Mouse (Mus musculus) neutrophil, adult 83 days (primary cell): ENCODE data around the gene Gm7138. TPM values are rescaled to one million over a fixed set of nuclear protein-coding genes. Genes with fewer than 3 reads are reported as not detected.

Source experiments
- total RNA-seq, 2 experiments: library from RNA; stranded (reverse); gene quantifications; one replicate each; pipeline ENCODE4 v1.2.4; 2023

Gm7138 gene
- not detected for total RNA-seq

GRCm38 (mm10) chr10:77776844-77777243 lies at the start of gene Gm7138:
Gm7138 (minus strand) TSS chr10:77776944.

GRCm38 (mm10) chr10:77814382-77814781 lies 37.6 kb upstream of the Gm7138 start, which contains the start of gene Gm2696:
Gm2696 (plus strand) TSS chr10:77814682.

GRCm38 (mm10) chr10:77811743-77812142 lies 35.0 kb upstream of the Gm7138 start, which contains the start of gene Gm9507:
Gm9507 (minus strand) TSS chr10:77811843.

GRCm38 (mm10) chr10:77798921-77799508 lies 22.3 kb upstream of the Gm7138 start, which contains the start of gene Gm19668:
Gm19668 (minus strand) TSS chr10:77799133.

GRCm38 (mm10) chr10:77794976-77795375 lies 18.2 kb upstream of the Gm7138 start, which contains the start of gene Gm9639:
Gm9639 (minus strand) TSS chr10:77795076.

GRCm38 (mm10) chr10:77787876-77788275 lies 11.1 kb upstream of the Gm7138 start, which contains the start of gene Gm7137:
Gm7137 (minus strand) TSS chr10:77788200.

GRCm38 (mm10) chr10:77782442-77782841 lies 5.7 kb upstream of the Gm7138 start, which contains the start of gene Gm3250:
Gm3250 (minus strand) TSS chr10:77782542.

GRCm38 (mm10) chr10:77771225-77771624 lies 5.5 kb downstream of the Gm7138 start, which contains the start of gene Gm3238:
Gm3238 (minus strand) TSS chr10:77771325.

GRCm38 (mm10) chr10:77759582-77759981 lies 17.2 kb downstream of the Gm7138 start, which contains the start of gene Gm3233:
Gm3233 (minus strand) TSS chr10:77759682.

GRCm38 (mm10) chr10:77751254-77751653 lies 25.5 kb downstream of the Gm7138 start, which contains the start of gene Gm9736:
Gm9736 (minus strand) TSS chr10:77751354.

GRCm38 (mm10) chr10:77741924-77742688 lies 34.6 kb downstream of the Gm7138 start, which contains the start of gene Gm18596:
Gm18596 (minus strand) TSS chr10:77742638.

Other genes with a start within 250 kb of the Gm7138 start
- 100 to 1,000 TPM; 782 to 835 TPM for gene Itgb2, start 246.7 kb downstream of the Gm7138 start, total RNA-seq
- 10 to 100 TPM; 70.5 to 75.8 TPM for gene Pttg1ip, start 195.2 kb downstream of the Gm7138 start, total RNA-seq
- gene Sumo3, start 170.8 kb downstream of the Gm7138 start, total RNA-seq: 10 to 100 TPM; 54.9 to 60.9 TPM
- gene Gm49325, start 170.7 kb downstream of the Gm7138 start, total RNA-seq: 1 to 10 TPM in 1 of 2 experiments, not detected in 1; 4.6 TPM
- gene Ube2g2, start 154.7 kb downstream of the Gm7138 start, total RNA-seq: 10 to 100 TPM; 34.3 to 36.2 TPM
- not detected for gene Tspear, start 90.4 kb downstream of the Gm7138 start, total RNA-seq
- gene Gm19402, start 86.2 kb downstream of the Gm7138 start, total RNA-seq: not detected
- gene Gm9508, start 79.7 kb downstream of the Gm7138 start, total RNA-seq: not detected
- gene Gm10272, start 70.3 kb downstream of the Gm7138 start, total RNA-seq: not detected
- gene Gm10024, start 65.5 kb downstream of the Gm7138 start, total RNA-seq: not detected
- not detected for gene Gm10142, start 61.1 kb downstream of the Gm7138 start, total RNA-seq
- not detected for gene Krtap12-1, start 56.3 kb downstream of the Gm7138 start, total RNA-seq
- gene Gm10100, start 50.5 kb downstream of the Gm7138 start, total RNA-seq: not detected
- gene Gm18596, start 34.3 kb downstream of the Gm7138 start, total RNA-seq: not detected
- gene Gm9736, start 25.6 kb downstream of the Gm7138 start, total RNA-seq: not detected
- not detected for gene Gm3233, start 17.3 kb downstream of the Gm7138 start, total RNA-seq
- not detected for gene Gm3238, start 5.6 kb downstream of the Gm7138 start, total RNA-seq
- gene Gm3250, start 5.6 kb upstream of the Gm7138 start, total RNA-seq: not detected
- gene Gm7137, start 11.3 kb upstream of the Gm7138 start, total RNA-seq: not detected
- gene Gm9639, start 18.1 kb upstream of the Gm7138 start, total RNA-seq: not detected
- gene Gm19668, start 22.2 kb upstream of the Gm7138 start, total RNA-seq: not detected
- not detected for gene Gm9507, start 34.9 kb upstream of the Gm7138 start, total RNA-seq
- gene Gm2696, start 37.7 kb upstream of the Gm7138 start, total RNA-seq: not detected
- gene Krtap10-4, start 50.2 kb upstream of the Gm7138 start, total RNA-seq: not detected
- gene Krtap10-10, start 59.0 kb upstream of the Gm7138 start, total RNA-seq: not detected
- not detected for gene Gm36176, start 69.9 kb upstream of the Gm7138 start, total RNA-seq
- gene Gm10318, start 75.9 kb upstream of the Gm7138 start, total RNA-seq: not detected
- not detected for gene Gm3285, start 85.0 kb upstream of the Gm7138 start, total RNA-seq
- under 1 TPM in 1 of 2 experiments, not detected in 1; 0.15 TPM for gene Lrrc3, start 125.6 kb upstream of the Gm7138 start, total RNA-seq
- gene Trpm2, start 193.6 kb upstream of the Gm7138 start, total RNA-seq: 100 to 1,000 TPM; 232 to 259 TPM
- 1 to 10 TPM; 7.1 to 8.8 TPM for gene 1810043G02Rik, start 201.6 kb upstream of the Gm7138 start, total RNA-seq
- gene Pfkl, start 233.1 kb upstream of the Gm7138 start, total RNA-seq: 10 to 100 TPM; 27.1 to 40.2 TPM